Mouse (Mus musculus): ENCODE results near the gene Zfp758.
"Not testable (repeated sequence)": the region's sequence is repeated elsewhere in the genome, so short reads cannot be mapped to it uniquely, and the experiment has no call there.

Zfp758 gene

GRCm38 (mm10) chr17:22361101-22361781 lies at the start of gene Zfp758, which contains the start of gene Zfp944:
Gene Zfp758 (plus strand): TSS chr17:22361453.
Gene Zfp944 (minus strand): TSS chr17:22361400.
- DNase-seq (ENCODE audit: low spot score): peak; percentile 55

DNA sequence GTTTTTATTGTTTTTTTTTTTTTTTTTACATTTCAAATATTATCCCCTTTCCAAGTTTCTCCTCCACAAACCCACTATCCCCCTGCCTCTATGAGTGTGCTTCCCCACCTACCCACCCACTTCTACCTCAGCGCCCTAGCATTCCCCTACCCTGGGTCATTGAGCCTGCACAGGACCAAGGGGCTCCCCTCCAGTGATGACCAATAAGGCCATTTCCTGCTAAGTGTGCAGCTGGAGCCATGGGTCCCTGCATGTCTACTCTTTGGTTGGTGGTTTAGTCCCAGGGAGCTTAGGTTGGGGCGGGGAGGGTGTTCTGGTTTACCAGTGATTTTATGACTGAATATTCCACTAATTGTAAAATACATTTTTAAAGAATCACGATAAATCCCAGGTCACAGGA lies 47.0 kb upstream of the Zfp758 start:
- DNase-seq (ENCODE audit: low spot score): not testable (repeated sequence)

DNA sequence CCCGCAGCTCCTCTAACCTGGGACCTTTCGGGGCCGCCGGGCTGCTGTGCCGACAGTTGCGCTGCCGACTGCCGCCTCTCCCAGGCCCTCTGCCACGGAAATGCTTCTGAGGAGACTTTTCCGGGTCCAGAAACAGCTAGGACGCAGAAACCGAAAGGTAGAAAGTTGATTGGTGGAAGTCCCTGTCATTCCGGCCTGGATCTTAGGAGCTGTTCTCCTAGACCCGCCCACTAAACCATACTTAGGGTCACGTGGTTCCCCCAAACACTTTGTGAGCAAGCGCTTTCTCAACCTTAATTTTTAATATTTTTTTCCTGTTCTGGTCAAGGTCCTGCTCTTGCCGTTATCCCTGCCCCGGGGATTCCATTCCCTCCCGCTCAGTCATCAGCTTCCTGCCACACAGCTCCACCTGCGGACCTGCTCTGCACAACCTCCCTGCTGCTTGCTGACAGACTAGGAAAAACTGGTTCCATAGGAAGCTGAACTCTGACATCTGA lies 46.5 kb upstream of the Zfp758 start, which contains the start of gene CT030661.1:
Gene CT030661.1, minus strand, starts transcription at position 108 of the 497 bp plus-strand sequence.
- peak; percentile 85 for DNase-seq (ENCODE audit: low spot score)

- not testable (repeated sequence) for DNase-seq (ENCODE audit: low spot score)
Observed at GRCm38 (mm10) chr17:22315247-22315646, 46.0 kb upstream of the Zfp758 start.

GRCm38 (mm10) chr17:22352794-22353193 lies 8.5 kb upstream of the Zfp758 start:
- peak; percentile 44 for DNase-seq (ENCODE audit: low spot score)

GRCm38 (mm10) chr17:22360572-22360971 lies 681 bp upstream of the Zfp758 start:
- no peak for DNase-seq (ENCODE audit: low spot score)

DNA sequence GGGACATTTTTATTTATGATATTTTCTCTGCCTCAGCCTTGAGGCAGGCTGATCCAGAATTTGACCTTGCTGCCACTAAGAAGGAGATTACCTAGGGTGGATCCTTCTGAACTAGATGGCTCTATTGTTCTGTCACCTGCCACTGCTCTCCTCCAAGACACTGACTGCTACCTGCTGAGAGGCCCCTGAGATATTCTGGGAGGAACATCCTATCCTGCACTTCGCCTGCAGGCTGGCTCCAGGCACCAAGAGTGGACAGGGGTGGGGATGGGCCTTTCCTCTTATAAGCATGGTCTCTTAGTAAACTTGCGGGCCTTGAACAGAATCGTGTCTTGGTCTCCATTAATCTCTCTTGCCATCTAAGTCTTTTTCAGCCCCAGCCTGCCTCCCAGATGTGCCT lies 2.6 kb downstream of the Zfp758 start:
- no peak for DNase-seq (ENCODE audit: low spot score)

DNA sequence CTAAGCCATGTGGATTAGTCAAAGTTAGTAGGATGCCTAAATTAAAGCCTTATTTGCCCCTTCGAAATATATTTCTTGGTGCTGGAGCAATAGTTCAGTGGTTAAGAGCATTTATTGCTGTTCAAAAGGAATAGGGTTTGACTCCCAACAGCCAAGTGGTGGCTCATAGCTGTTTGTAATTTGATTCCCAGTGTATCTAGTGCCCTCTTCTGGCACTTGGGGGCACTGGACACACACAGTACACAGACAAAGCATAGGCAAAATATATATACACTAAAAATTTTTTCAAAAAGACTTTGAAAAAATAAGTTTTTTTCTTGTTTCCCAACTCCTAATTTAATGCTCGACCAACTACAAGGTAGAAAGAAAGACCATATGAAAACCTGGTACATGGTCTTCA lies 49.5 kb downstream of the Zfp758 start:
- DNase-seq (ENCODE audit: low spot score): no peak

DNA sequence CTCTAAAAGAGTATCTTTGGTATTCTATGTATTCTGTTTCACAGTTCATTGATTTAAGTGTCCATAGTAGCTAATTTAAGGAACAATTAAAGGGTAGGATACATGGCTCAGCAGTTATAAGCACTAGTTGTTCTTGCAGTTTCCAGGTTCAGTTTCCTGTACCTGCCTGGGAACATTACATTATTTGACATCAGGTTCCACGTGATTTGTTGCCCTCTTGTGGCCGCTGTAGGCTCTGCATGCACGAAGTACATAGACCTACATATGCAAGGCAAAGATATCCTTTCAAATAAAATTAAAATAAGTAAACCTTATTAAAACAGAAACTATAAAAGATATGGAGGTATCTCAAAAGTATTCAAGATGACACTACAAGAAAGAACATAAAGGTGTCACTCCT lies 56.3 kb downstream of the Zfp758 start:
- DNase-seq (ENCODE audit: low spot score): peak; percentile 81

DNA sequence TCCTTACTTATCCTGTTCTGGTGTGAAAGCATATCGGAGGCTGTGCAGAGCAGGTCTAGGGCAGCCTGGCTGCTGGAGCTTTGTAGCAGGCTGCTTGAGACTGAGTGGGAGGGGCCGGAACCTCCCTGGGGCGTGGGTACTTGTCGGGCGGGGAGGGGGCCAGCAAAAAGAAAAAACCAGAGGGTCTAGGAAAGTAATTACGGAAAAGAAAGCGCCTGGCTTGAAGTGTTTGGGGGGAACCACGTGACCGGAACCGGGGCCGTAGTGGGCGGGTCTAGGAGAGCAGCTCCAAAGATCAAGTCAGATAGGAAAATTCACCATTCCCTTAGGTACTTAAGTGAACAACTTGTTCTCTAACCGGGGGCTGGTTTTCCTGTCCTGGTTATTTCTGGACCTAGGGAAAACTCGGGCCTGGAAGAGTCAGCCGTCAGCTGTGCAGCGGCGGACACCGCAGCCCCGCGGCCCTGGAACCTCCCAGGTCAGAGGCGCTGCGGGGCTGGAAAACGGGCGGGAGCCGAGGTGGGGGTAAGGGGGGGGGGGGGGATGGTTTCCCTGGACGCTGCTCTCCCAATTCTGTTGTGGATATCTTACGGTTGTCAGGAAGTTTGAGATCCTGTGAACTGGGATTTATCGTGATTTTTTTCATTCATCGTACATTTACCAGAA lies 62.8 kb downstream of the Zfp758 start, which contains the start of gene Zfp946:
Gene Zfp946, plus strand, starts transcription at position 271 of the 666 bp plus-strand sequence.
- DNase-seq (ENCODE audit: low spot score): peak; percentile 88

DNA sequence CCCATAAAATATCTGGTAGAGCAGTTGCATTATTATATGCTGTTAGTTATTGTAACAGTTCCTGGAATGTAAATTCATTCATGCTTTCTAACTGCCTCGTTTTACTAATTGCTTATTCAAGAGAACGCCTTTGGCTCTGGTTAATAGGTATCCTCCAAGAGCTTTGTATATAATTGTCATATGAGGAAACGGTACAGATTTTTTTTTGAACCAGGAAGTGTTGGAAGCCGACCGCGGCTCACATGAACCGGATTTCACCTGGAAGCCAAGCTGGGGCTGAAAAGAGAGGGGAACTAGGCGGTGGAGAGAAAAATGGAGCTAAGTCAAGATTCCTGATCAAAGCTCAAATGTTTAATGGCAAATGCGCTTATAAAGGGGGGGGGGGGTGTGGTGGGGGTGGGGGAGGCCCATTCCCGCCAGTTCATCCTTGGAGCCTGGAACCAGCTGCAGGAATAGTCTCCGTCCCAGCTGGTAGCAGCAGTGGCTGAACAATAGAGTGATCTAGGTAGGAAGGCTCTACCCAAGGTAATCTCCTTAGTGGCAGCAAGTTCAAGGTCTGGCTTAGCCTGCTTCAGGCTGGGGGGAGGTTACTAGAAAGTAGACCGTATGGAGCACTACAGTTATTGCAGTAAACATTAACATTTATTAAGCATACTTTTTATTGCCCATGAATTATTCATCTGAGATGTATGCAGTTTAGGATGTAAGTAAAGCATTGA lies 63.5 kb downstream of the Zfp758 start:
- DNase-seq (ENCODE audit: low spot score): no peak

Measured in testis, postnatal 10 days (tissue).